Mouse (Mus musculus) B cell, adult 2 months (primary cell): ENCODE results near the gene Irf1.

ENCODE experiments used
- DNase-seq, 2 experiments: peaks; one replicate each; pipeline ENCODE4 v3.0.0; 2022

Gene Irf1

DNA sequence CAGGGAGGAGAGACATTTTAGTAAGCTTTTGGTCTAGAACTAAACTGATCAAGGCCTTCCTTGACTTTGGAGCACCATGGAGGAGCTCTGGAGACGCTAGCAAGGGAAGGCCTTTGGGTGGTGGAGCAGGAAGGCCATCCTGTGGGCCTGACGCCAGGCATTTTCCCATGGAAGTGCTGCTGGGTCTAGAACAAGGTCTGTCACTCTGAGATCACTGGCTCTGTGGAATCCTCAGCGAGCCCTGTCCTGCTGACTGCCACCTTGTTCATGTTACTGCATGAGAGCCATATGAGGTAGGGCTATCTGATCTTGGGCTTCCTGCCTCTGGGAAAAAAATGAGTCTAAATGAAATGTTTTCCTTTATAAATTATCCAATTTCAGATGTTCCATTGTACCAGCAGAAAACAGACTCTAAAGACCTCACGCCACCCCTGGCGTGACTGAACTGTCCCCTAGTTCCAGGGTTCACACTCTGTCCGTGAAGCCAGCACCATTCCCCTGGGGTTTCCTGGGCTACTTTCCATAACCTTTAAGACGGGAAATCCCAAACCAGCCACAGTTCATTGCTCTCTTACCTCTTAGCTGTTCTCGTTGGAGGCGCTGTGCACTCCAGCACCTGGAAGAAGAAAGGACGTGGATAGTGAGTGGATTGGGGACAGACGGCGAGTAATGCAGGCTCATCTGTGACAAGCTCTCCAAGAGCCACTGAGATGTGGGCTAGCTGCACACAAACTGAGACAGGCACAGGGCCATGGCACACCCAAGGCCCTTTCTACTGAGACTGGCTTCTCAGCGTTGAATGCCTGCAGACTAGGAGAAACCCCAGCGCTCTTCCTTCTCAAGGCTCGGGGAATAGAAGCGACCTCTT, 43.4 kb downstream of the Irf1 start:
- no peak for DNase-seq

- no peak for DNase-seq
Observed at GRCm38 (mm10) chr11:53814810-53815209, 45.0 kb downstream of the Irf1 start.

- DNase-seq = no peak
Observed at GRCm38 (mm10) chr11:53816841-53817375, 47.1 kb downstream of the Irf1 start.

DNA sequence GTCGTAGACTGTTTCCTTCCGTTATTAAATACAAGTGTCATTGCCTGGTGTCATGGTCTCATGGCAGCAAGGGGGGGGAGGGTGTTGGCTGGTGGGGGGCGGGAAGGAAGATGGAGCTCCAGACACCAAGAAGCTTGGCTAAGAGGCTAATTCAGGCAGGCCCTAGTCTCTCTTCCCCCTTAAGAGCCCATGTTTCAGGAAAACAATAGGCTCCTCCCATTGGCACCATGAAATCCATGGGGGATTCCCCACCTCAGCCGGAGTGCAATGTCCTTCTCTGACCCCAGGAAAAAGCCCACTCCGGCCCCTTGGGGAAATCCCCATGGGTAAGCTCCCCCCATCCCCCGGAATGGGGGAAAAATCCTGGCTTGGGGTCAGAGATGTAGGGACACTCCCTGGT, 49.0 kb downstream of the Irf1 start:
- no peak for DNase-seq

GRCm38 (mm10) chr11:53819511-53819910, 49.7 kb downstream of the Irf1 start:
- DNase-seq = no peak

DNA sequence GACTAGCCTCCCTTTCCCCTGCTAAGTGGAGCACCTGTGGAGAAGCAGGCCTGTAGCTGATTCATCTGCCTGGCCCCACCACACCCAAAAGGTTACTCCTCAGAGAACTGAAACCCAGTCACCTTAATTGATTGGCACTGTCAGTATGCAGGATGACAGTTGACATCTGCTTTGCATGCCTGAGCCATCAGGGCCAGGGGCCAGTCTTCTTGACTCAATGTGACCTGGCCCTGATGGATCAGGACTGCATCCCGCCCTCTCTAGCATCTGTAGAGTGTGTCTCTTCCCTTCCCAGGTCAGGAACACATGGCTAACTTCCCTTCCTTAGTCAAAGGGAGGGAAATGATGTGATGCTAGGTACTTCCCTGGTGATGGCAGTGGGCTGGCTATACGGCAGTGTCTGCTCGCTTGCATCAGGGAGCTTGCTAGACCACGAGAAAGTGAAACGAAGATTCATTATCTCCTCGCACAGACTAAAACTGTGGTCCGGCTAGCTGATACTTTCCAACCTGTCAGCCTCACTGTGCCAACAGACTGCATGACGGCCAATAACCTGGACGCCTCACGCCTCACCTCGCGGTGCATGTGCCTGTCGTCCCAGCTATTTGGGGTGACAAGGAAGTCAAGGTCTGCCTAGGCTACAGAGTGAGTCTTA, 50.8 kb downstream of the Irf1 start:
- peak in 1 of 2 experiments; percentile 19 for DNase-seq

DNA sequence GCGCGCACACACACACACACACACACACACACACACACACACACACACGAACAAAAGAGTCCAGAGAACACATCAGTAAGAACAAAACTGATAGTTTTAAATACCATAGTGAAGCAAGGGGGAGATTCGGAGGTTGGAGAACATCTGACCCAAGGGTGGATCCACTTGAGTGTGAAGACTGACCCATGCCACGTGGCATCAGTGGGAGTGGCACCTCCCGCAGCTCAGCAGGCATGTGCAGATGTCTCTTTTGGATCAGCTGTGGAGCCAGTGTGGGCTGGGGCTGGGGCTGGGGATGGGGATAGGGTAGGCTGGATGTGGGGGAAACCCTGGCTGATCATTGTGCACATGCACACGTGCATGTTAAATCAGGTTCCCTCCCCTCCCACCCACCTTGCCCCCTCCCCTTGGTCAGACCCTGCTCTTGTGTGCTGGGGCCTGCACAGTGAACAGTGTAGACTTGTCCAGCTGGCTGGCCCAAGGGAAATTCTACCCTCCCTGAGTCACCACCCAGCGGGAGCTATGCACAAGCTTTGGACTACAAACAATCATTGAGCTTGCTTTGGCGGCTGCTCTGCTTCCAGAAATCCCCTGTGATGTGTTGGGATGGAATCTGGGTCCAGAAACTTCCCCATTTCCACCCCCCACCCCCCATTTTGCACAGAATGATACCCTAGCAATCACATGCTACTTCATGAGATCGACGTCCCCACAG, 51.6 kb downstream of the Irf1 start:
- DNase-seq = no peak

DNA sequence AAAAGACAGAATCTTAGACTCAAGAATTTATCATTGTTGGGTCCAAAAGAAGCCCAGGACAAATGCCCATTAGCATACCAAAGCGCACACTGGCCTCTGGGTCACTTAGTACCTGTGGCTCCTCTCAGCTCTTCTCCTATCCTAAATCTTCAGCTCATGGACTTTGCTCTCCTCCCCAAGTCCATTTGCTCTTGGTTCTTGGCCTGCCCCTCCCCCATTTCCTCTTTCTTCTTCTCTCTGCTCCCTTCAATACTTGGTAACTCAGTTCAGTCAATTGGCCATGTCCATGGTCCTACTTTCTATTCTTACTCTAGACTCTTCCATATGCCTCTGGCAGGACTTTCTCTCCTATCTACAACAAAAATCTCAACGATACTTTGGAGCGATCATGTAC, 52.1 kb downstream of the Irf1 start:
- DNase-seq = no peak

GRCm38 (mm10) chr11:53825409-53825808, 55.6 kb downstream of the Irf1 start:
- DNase-seq = no peak
